Mouse (Mus musculus) left cerebral cortex, postnatal 4 days (tissue): ENCODE data around the gene Myh9. TPM values are rescaled to one million over a fixed set of nuclear protein-coding genes. Genes with fewer than 3 reads are reported as not detected.

Experiments used
- DNase-seq: peaks from one replicate; pipeline ENCODE4 v3.0.0-alpha.2; 2022
- intact Hi-C: fragments of 180-260 bp; cut with DNase I; formaldehyde crosslinking; loops from one replicate; pipeline ENCODE4 v1.15.1; 2025
- total RNA-seq, 2 experiments: library from RNA; stranded (reverse); gene quantifications; 2 replicates each; pipeline ENCODE4 v1.2.3; 2021

Myh9 gene
- total RNA-seq, 2 experiments from 2014 or later, result 59.5 to 63.4 TPM

DNA sequence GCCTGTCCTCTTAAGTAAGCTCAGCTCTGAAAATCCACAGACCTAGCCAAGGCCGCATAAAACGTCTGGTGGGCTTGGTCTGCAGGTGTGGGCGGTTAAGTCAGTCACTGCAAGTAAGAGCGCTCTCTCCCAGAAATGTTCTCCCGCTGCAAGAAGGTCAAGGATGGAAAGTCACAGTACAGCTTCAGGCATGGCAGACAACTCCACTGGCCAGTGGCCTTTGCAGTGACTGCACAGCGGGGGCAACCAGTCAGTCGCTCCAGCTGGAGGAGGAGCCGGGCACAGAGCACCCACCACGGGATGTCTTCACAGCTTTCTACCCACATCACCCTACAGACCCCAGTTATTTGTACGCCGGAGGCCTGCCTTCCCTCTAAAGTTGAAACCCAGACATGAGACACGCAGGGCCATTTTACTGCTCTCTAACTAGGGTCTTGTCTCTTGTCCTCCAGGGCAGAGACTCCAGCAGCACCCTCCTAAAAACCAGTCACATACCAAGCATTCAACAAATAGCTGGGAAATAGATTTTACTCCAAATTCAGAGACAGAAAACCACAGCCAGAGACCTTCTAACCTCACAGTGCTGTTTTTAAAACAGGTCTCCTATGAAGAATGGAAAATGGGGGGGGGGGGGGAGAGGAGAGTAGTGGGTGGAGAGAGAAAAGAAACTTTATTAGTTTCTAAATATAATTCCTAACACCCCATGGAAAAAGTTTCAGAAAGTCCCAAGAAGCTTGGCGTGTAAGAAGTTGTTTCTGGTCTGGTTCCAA lies 47.7 kb downstream of the Myh9 start:
- intact Hi-C loops, result no loop called here
- no peak for DNase-seq

DNA sequence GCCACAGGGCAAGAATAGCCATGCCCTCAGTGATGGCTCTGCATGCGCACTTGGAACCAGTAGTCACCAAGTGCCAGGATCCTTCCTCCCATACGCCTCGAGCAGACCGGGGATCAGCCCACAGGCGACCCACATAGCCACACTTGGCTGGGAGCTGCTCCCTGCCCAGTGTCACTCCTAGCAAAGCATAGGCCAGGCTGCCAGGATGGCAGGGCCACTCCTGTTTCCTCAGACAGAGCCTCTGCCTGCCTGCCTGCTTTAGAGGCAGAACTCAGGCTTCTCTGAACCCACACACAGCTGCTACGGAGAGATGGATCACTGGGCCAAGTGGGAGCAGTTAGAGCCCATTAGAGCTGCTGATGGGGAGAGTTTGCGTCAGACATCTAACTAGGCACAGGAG lies 48.4 kb downstream of the Myh9 start:
- intact Hi-C loops, result no loop called here
- no peak for DNase-seq

DNA sequence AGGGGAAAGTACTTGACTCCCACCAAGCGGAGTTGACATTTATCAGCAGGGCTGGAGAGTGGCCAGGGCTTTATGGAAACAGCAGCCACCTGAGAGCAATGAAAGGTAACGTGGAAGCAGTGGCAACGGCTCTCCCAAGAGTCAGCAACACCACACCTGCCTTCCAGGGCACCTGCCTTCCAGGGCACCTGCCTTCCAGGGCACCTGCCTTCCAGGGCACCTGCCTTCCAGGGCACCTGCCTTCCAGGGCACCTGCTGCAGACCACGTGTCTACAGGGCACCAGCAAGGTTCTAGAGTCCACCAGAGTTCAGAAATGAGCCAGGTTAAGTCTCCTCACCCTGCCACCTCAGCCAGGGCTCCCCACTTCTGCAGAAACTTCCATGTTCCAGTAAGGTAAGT lies 48.9 kb downstream of the Myh9 start:
- no peak for DNase-seq
- intact Hi-C loops, result no loop called here

- no peak for DNase-seq
- intact Hi-C loops, result no loop called here
These were observed 49.9 kb downstream of the Myh9 start for GRCm38 (mm10) chr15:77792056-77792455.

DNA sequence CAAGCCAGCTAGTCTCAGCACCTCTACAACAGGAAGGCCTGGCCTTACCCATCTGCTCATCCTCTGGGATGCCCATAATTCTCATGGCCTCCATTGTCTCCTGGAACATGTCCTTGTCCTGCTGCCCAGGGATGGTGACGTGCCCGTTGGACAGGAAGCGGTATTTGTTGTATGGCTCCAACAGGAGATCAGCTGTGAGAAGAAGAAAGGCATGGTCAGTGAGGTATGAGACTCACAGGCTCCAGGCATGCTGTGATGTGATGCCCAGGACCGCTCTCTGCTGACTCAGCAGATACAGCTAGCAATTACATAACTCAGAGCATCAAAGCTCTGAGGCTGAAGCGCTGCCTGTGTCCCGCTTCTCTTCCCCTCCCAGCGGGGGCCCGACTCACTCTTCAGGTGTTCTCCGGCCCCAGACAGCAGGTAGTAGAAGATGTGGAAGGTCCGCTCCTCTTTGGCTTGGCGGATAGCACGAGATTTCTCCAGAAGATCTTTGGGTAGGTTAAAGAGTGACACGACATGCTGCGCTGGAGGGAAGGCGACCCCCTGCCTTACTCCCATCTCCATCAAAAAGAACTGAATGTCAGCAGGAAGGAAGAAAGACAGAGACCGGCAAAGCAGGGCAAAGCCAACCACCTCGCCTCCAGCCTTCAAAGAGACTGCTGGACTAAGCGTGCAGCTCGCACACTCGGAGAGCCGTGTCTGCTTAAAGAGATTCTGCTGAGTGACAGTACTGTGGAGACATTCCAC lies 51.1 kb downstream of the Myh9 start:
- intact Hi-C loops, result no loop called here
- DNase-seq, result no peak

DNA sequence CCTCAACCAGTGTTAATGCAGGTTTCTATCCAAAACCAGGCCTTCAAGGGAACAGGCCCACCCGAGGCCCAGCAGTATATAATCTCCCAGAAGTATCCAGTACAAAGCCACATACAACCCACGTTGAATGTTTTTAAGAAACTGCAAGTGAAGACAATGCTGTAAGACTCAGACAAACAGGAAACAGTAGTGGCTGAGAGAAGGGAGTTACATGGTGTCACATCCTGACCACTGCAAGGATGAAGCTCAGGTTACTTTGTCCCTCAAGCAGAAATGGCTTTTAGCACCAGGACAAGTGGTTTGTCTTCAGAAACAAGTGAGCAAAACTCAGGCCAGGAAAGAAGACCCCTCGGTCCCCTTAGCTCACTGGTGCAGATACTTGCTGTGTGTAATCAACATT lies 52.8 kb downstream of the Myh9 start:
- no peak for DNase-seq
- intact Hi-C loops, result no loop called here

DNA sequence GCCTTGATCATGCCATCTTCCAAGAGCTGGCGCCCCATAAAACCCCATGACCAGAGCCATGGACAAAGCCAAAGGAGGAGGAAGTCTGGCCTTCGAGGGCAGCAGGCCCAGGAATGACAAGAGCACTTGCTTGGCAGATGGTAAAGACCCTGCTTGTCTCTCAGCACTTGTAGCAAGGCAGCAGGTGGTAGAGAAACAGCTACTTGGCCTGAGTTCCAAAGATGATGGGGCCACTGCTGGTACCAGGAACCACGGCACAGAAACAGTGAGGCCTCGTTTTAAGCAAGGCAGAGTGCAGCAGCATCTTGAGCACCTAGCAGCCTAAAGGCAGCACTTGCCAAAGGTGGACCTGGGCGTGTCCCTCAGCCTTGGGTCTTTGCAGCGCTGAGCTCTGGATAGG lies 53.6 kb downstream of the Myh9 start:
- DNase-seq, result peak; percentile 65
- intact Hi-C loops, result no loop called here

- DNase-seq, result no peak
- intact Hi-C loops, result no loop called here
These were observed 56.2 kb downstream of the Myh9 start for GRCm38 (mm10) chr15:77785807-77786206.

DNA sequence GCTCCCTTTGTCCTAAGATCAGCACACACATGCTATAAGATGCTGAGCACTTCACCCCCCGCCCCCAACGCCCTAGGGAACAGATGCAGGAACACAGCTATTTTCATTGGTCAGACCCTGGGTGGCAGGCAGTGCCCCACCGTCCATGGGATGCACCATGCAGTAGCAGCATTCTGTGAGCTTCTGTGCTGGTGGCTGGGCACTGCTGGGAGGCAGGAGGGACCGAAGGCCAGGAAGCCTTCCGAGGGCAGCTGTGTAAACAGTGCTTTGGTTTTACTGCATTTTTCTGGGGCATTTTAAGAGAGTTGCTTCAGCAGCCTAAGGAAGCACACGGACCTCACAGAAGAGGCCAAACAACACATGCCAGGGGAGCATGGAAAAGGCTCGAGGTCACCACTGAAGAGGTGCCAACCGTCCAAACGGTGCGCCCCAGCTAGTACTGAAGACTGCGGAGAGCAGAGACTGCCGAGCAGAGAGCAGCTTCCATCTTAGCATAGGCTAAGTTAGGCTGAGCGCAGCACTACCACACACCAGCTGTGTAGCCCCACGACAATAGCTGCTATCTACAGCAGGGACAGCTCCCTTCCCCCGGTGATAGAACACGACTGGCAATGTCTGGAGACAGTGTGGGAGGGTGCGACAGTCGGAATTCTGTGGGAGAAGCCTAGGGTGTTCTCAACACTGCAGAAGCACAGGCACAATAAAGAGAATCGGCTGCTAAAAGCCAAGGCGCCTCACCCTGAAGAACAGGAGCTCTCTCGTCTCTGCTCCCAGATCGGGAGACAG lies 57.7 kb downstream of the Myh9 start:
- intact Hi-C loops, result no loop called here
- DNase-seq, result no peak

DNA sequence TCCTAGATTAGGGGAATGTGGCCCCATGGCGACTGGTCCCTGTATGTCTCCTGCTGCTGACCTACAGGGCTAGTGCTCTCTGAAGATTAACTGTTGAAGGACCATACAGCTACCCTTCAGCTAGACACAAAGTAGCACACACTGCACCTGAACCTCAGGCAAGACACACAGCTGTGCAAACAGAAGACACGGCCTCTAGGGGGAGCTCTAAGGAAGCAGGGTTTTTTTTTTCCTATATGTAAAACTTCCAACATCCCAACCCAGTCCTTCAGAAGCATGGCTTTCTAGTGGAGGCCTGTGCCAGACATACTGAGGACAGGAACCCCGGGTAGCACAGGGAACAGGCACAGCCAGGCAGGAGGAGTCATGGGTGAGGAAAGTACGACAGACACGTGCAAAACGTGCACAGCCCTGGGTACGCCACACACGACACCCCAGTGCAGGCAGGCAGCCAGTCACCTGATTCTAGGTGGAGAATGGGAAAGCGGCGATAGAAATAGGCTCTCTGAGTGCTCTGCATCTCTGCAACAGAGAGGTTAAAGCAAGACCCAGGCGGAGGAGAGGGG lies 59.4 kb downstream of the Myh9 start:
- no peak for DNase-seq
- intact Hi-C loops, result no loop called here

DNA sequence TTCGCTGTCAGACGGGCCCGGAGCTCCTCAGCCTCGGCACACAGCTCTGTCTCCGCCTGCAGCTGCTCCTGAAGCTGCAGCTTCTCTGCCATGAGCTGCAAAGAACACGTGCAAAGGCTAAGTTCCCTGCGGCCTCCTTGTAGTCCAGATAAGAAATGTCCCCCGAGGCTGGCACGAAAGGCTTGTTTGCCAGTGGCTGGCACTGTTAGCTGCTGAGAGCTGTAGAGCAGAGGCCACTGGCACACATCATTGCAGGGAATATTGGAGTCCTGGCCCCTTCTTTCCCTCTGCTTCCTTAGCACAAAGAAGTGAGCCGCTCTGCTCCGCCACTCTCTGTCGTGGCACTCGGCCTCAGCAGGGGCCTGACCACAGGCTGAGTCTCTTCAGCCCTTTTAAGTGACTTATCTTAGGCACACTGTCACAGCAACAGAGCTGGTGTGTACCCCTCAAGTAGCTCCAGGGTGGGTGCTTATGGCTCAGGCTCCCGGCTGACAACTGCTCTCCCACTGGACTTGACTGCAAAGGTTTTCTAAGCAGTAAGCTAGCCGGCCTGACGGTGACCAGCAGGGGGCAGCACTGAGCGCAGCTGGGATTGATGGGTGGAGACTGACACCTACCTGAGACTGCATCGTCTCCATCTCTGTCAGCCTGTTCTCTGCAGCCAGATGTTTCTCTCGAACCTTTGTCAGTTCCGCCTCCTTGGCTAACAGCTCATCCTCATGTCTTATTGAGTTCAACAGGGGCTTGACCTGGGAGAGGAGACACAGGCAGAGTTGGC lies 66.6 kb downstream of the Myh9 start:
- intact Hi-C loops, result no loop called here

DNA sequence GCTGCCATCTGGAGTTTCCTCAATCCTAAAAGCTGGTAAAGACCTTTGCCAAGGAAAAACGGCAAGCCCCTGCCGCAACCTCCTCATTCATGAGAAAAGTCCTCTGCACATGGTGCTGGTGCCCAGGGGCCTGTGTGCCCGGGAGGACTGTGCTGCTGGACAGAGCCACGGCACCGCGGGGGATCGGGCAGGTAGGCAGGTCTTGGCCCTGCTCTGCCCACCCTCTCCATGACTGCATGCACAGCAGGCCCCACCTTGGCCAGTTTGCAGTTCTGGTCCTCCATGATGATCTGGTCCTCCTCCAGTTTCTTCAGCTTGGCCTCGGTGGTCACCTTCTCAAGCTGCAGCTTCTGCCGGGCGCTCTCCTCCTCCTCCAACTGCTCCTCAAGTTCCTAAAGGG lies 67.7 kb downstream of the Myh9 start:
- intact Hi-C loops, result loop anchor here (5.0 kb wide), 1 partner anchor 143 kb away; no protein-coding TSS in a partner anchor
- no peak for DNase-seq

More for the DNA sequence above, 66.6 kb downstream of the Myh9 start:
- DNase-seq, result peak; percentile 80

DNA sequence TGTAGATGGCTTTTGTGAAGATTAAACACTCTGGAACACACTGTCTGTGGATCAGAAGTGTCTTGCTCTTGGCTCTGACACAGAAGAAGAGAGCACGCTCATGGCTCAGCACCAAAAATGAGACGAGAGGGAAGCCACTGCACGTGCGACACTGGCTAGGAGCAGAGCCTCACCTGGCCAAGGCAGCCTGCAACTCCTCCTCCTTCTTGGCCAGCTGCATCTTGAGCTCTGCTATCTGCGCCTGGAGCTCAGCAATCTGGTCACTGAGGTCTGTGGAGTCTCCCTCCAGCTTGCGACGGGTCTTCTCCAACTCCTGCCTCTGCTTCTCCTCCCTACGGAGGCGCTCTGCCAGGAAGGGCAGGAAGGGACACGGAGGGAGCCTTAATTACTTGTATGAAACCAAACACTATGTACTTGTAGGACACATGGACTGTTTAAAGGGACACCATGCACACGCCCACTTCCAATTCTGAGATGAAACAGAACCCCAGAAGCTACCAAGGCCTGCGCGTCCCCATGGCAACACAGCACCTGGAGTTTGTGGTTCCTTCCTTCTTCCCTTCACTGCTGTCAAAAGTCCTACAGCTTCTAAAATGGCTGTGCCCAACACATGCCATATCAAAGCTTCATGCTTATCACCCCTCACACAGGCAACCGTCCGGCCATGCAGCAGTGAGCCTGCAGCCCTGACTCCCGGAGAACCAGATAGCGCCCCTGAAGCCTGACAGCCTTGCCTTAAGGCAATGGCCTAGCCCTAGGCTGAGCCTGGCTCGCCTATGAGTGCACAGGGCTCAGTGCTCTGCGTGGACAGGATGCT lies 68.7 kb downstream of the Myh9 start:
- DNase-seq, result no peak
- intact Hi-C loops, result loop anchor here (5.0 kb wide), 1 partner anchor 144 kb away; no protein-coding TSS in a partner anchor

DNA sequence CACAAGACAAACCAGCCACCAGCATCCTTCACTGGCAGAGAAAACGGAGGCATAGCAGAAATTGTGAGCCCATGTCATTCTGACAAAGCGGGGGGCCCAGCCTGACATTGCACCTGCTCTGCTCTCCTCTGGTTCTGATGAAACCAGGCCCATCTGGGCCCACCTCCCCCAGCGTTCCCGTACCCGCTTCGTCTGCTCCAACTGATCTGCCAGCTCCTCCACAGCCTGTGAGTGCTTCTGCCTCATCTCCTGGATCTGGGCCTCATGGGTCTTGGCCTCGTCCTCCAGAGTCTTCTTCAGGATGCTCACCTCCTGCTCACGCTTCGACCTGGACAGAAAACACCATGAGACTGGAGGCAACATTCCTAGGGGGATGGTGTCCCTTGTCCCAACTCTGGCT lies 71.0 kb downstream of the Myh9 start:
- no peak for DNase-seq
- intact Hi-C loops, result loop anchor here (5.0 kb wide), 1 partner anchor 146 kb away; no protein-coding TSS in a partner anchor

- intact Hi-C loops, result loop anchor here (5.0 kb wide), 1 partner anchor 147 kb away; no protein-coding TSS in a partner anchor
- no peak for DNase-seq
These were observed 71.6 kb downstream of the Myh9 start for GRCm38 (mm10) chr15:77770341-77770740.

DNA sequence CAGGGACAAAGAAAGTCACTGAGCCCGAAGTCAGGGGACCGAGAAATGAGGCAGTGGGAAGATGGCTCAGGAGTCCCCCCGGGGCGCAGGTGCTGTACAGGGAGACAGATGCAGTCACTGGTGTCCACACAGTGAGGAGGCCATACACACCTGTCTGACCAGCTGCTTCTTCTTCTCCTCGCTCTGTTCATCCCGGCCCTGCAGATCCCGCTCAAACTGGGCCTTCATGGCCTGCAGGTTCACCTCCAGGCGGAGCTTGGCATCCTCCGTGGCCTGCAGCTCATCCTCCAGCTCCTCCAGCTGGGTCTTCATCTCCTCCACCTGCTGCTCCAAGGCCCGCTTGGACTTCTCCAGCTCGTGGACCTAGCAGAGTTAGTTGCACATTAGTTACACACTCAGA lies 75.0 kb downstream of the Myh9 start:
- intact Hi-C loops, result no loop called here
- no peak for DNase-seq

DNA sequence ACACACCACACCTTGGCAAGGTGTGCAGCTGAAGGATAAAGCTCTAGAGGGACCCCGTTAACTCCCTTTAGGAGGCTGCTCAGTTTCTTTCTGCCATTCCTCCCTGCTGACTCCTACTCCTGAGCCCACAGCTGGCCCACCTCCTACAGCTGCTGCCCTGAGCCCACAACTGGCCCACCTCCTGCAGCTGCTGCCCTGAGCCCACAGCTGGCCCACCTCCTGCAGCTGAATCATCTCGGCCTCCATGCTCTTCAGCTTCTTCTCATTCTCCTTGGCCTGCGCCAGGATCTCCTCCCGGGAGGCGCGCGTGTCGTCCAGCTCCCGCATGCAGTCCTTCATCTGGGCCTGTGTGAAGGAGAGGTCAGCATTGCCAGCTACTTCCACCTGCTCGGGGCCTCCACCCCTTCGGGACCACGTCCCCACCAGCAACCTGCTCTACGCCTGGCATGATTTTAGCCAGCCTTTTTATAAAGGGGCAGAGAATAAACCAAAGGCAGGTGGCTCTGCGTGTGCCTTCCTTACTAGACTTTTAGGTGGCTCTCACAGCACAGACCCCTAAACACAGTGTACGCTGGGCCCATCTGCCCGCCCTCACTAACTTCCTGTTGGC lies 76.4 kb downstream of the Myh9 start:
- intact Hi-C loops, result no loop called here
- DNase-seq, result no peak

GRCm38 (mm10) chr15:77764391-77765006 lies 77.5 kb downstream of the Myh9 start:
- DNase-seq, result peak; percentile 58
- intact Hi-C loops, result no loop called here
